Mouse (Mus musculus) olfactory bulb, adult 2 months (tissue): ENCODE results near the gene Gm49387.
A peak's percentile ranks its signal among the peaks of the same experiment; 100 is the strongest.

Experiments
- CTCF ChIP-seq: fragments of 200-500 bp; IDR thresholded peaks from 2 replicates; pipeline ENCODE4 v1.5.1; 2012; ENCODE audit warnings: low read depth, mild to moderate bottlenecking, low read length, moderate library complexity; ENCODE audit not compliant: insufficient read depth
- POLR2A ChIP-seq: fragments of 200-500 bp; IDR thresholded peaks from 2 replicates; pipeline ENCODE4 v1.6.1; 2012; ENCODE audit warnings: mild to moderate bottlenecking, low read depth, low read length, moderate library complexity; ENCODE audit not compliant: insufficient read depth

- TF ChIP-seq POLR2A, result no peak
- peak; percentile 11; the same call in 1 of the 2 replicates for TF ChIP-seq CTCF
Measured at GRCm38 (mm10) chr14:31650347-31650746, 9.7 kb upstream of the Gm49387 start.
